Mouse (Mus musculus): ENCODE measurements around the gene Svbp. TPM values are rescaled to one million over a fixed set of nuclear protein-coding genes. Genes with fewer than 3 reads are reported as not detected.

The Svbp gene
- 135 and 141 TPM in 2 replicates for polyA plus RNA-seq (2015; fragmentation: Nextera tagmentation; extraction: Ambion mirVana)

DNA sequence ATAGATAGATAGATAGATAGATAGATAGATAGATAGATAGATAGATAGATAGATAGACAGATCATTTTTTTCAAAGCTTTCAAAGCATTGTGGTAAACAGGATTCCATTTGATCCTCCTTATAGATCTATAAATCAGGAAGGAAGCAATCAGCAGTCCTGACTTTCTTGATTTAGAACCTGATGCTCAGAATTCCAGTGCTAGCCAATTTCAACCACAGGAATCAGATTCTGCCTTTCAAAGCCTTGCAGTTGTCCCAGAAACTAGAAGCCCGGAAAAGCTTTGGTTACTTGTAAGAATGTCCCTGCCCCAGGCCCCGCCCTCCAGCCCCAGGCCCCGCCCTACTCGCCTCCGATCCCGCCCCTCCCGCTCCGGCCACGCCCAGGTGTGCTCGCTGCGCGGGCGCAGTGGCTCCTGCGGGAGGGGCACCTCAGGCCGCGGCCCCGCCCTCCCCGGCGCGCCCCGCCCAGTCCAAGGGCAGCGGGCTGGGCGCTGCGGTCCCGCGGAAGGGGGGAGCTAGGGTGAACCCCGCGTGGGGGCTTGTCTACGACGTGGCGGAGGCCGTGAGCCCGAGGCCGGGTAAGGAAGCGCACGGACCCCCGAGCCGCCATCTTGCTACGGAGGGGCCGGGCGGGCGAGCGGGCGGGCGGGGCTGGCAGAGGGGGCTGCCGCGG lies at the start of gene Svbp:
Svbp (plus strand) TSS at position 398 of the 673 bp plus-strand sequence.
- peak within 1 kb of the TSS; percentile 72 for H3K4me2 ChIP-seq
- ATAC-seq (replicated peaks; ENCODE audit: low FRiP score): peak; percentile 96
- peak within 1 kb of the TSS; percentile 80 for H3K27ac ChIP-seq
- peak within 1 kb of the TSS; percentile 85 for H3K4me3 ChIP-seq (replicated peaks)
- peaks cover 16% of the 10 kb centered on the region for H3K4me1 ChIP-seq
- peaks cover 14% of the 10 kb centered on the region for H3K36me3 ChIP-seq
- 2% methylated on average over 30 of the region's 47 CpGs for WGBS
- H3K9me3 ChIP-seq (replicated peaks): no peaks in the 10 kb centered on the region
- H3K9ac ChIP-seq: peak within 1 kb of the TSS; percentile 77
- H3K27me3 ChIP-seq: no peaks in the 10 kb centered on the region

DNA sequence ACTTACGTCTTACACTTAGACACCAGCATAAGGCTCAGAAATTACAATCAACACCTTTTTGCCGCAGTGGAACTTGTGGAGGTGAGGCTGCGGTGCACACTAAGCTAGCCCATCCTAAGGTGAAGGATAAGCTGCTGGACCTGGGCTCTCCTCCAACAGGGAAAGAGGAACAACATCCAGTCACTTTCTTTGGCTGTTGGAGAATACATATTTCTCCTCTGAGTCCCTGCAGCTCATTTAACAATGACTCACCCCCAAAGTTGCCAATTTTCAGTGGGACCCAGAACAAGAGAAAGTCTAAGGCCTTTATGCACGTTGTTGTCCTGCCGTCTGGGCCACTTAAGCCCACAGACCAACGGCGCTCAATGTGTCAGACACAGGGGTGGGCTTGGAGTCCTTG lies 48.3 kb upstream of the Svbp start:
- 90% methylated on average over 7 of the region's 7 CpGs for WGBS
- no peak overlapping the region for H3K4me2 ChIP-seq
- H3K9me3 ChIP-seq (replicated peaks): no peaks in the 10 kb centered on the region
- H3K4me1 ChIP-seq: peaks cover 3% of the 10 kb centered on the region; the same call in 1 of the 2 replicates
- 0 out of 2 replicates have a peak, but pooled peaks cover 3% of the 10 kb centered on the region for H3K27me3 ChIP-seq
- H3K9ac ChIP-seq: no peak overlapping the region
- no peaks in the 10 kb centered on the region for H3K36me3 ChIP-seq
- ATAC-seq (replicated peaks; ENCODE audit: low FRiP score): no peak
- H3K4me3 ChIP-seq (replicated peaks): no peak overlapping the region
- H3K27ac ChIP-seq: no peak overlapping the region

DNA sequence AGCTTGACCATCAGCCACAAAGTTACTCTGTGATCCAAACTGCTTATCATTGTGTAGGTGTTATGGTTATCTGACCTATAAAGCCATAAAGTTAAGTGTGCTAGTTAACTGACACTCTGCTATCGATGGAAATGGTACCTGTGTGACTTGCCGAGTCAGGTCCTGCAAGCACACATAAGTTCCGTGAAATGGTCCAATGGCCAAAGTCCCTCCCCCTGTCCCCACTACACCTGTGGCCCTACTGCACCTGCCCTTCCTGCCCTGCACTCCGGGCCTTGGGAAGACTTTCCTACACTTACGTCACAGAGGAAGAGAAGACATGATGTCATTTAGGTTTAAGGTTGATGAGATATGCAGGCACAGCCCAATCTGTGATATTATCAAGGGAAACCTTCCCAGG lies 47.8 kb upstream of the Svbp start:
- no peak for ATAC-seq (replicated peaks; ENCODE audit: low FRiP score)
- Histone ChIP-seq H3K9ac (no peak overlapping the region), H3K4me3 (replicated peaks) (no peak overlapping the region), H3K9me3 (replicated peaks) (no peaks in the 10 kb centered on the region), H3K27me3 (0 out of 2 replicates have a peak, but pooled peaks cover 3% of the 10 kb centered on the region), H3K27ac (no peak overlapping the region), H3K36me3 (no peaks in the 10 kb centered on the region), H3K4me1 (peaks cover 3% of the 10 kb centered on the region; the same call in 1 of the 2 replicates), H3K4me2 (no peak overlapping the region)
- WGBS: 79% methylated on average over 5 of the region's 5 CpGs

DNA sequence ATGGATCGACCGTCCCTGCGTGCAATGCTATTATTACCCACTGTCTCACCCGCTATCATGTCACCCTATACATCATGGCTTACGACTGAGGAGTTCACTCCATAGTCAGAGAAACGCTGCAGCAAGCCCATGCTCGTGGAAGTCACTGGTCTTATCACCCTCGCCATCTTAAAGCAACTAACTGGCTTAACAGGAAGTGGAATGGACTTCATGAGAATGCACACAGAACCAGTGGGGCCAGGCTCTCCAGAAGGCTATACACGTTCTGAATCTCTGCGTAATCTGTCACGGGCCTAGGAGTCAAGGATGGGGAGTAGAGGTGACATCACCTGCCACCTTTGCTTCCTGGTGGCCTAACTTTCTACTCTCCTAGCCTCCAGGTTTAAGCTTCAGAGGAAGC lies 46.4 kb upstream of the Svbp start:
- no peak overlapping the region for H3K27ac ChIP-seq
- no peak overlapping the region for H3K4me3 ChIP-seq (replicated peaks)
- H3K4me2 ChIP-seq: no peak overlapping the region
- no peak for ATAC-seq (replicated peaks; ENCODE audit: low FRiP score)
- no peaks in the 10 kb centered on the region for H3K36me3 ChIP-seq
- H3K9me3 ChIP-seq (replicated peaks): no peaks in the 10 kb centered on the region
- WGBS: 71% methylated on average over 11 of the region's 11 CpGs
- 0 out of 2 replicates have a peak, but pooled peaks cover 2% of the 10 kb centered on the region for H3K27me3 ChIP-seq
- H3K9ac ChIP-seq: no peak overlapping the region
- H3K4me1 ChIP-seq: no peaks in the 10 kb centered on the region

DNA sequence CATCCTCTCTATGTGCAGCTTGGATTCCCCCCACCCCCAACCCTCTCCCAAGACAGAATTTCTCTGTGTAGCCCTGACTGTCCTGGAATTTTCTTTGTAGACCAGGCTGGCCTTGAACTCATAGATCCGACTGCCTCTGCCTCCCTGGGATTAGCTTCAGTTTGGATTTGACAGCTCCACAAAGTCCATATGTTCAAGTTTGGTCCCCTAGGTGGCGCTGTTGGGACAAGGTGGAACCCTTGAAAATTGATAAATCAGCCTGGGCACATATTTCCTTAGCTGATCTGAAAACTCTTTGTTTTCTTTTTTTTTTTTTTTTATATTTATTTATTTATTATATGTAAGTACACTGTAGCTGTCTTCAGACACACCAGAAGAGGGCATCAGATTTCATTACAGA lies 37.9 kb upstream of the Svbp start:
- Histone ChIP-seq H3K4me1 (no peaks in the 10 kb centered on the region), H3K9me3 (replicated peaks) (no peaks in the 10 kb centered on the region), H3K27ac (no peak overlapping the region), H3K27me3 (no peaks in the 10 kb centered on the region), H3K9ac (no peak overlapping the region), H3K4me3 (replicated peaks) (no peak overlapping the region), H3K36me3 (no peaks in the 10 kb centered on the region), H3K4me2 (no peak overlapping the region)
- 37% methylated on average over 2 of the region's 2 CpGs for WGBS
- no peak for ATAC-seq (replicated peaks; ENCODE audit: low FRiP score)

DNA sequence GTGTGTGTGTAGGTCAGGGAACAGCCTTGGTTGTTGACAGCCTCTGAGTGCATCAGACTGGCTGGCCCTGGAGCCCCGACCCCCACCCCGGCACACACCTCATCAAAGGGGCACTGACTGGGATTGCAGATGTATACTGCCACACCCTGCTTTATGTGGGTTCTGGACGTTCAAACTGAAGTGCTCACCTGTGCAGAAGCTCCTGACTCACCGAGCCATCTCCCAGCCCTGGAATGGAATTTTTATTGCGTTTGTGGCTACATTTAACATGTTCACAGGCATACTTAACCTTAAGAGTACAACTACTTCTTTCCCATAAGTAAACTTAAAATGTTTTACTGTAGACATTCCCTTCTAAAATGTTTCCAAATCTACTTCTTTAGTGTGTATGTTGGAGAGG lies 37.2 kb upstream of the Svbp start:
- Histone ChIP-seq H3K36me3 (no peaks in the 10 kb centered on the region), H3K9ac (no peak overlapping the region), H3K27ac (no peak overlapping the region), H3K9me3 (replicated peaks) (no peaks in the 10 kb centered on the region), H3K4me1 (no peaks in the 10 kb centered on the region), H3K27me3 (no peaks in the 10 kb centered on the region), H3K4me3 (replicated peaks) (no peak overlapping the region), H3K4me2 (no peak overlapping the region)
- WGBS: 77% methylated on average over 5 of the region's 5 CpGs
- ATAC-seq (replicated peaks; ENCODE audit: low FRiP score): no peak

DNA sequence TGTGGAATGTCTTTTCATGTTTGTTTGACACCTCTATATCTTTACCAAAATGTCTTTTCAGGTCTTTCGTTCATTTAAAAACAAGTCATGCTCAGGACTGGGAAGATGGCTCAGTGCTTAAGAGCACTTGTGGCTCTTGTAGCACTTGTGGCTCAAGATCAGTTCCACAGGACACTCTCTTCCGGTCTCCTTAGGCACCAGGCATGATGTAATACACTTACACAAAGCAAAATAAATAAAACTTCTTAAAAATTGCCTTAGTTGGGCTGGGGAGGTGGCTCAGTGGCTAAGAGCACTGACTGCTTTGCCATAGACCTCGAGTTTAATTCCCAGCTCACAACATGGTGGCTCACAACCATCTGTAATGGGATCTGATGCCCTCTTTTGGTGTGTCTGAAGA lies 33.7 kb upstream of the Svbp start:
- no peak for ATAC-seq (replicated peaks; ENCODE audit: low FRiP score)
- no peaks in the 10 kb centered on the region for H3K27me3 ChIP-seq
- no peak overlapping the region for H3K27ac ChIP-seq
- H3K4me2 ChIP-seq: no peak overlapping the region
- 83% methylated on average over 3 of the region's 3 CpGs for WGBS
- H3K36me3 ChIP-seq: no peaks in the 10 kb centered on the region
- H3K9ac ChIP-seq: no peak overlapping the region
- no peak overlapping the region for H3K4me3 ChIP-seq (replicated peaks)
- no peaks in the 10 kb centered on the region for H3K9me3 ChIP-seq (replicated peaks)
- H3K4me1 ChIP-seq: no peaks in the 10 kb centered on the region

DNA sequence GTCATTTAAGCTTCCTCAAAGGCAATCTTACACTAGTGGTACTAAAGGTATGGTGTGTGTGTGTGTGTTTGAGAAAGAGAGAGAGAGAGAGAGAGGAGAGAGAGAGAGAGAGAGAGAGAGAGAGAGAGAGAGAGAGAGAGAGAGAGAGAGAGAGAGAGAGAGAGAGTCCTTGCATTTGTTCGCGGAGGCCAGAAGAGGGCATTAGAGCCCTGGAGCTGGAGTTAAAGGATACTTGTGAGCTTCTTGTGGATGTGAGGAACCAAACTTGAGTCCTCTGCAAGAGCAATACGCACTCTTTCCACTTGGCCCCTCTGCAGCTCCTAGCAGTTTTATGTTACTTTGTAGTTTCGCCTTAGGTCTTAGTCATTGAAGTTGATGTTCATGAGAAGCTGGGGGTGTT lies 32.1 kb upstream of the Svbp start:
- H3K36me3 ChIP-seq: no peaks in the 10 kb centered on the region
- H3K9ac ChIP-seq: no peak overlapping the region
- H3K4me1 ChIP-seq: no peaks in the 10 kb centered on the region
- WGBS: 85% methylated on average over 4 of the region's 4 CpGs
- no peak overlapping the region for H3K27ac ChIP-seq
- ATAC-seq (replicated peaks; ENCODE audit: low FRiP score): no peak
- H3K27me3 ChIP-seq: no peaks in the 10 kb centered on the region
- H3K4me2 ChIP-seq: no peak overlapping the region
- no peak overlapping the region for H3K4me3 ChIP-seq (replicated peaks)
- no peaks in the 10 kb centered on the region for H3K9me3 ChIP-seq (replicated peaks)

DNA sequence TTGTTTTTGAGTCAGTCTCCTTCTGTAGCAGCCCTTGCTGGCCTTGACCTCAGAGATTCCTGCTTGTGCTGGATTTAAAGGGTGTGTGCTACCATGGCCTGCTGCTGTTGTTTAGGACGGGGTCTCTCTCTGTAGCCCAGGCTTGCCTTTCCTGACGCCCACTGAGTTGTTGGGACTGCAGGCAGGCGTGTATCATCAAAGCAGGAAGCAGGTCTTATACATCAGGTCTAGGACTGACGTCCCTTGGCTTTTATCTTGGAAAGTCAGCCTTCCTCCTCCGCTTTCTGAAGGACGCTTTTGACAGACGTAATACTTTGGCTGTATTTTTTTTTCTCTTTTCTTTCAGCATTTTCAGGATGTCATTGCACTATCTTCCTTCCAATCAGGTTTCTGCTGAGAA lies 29.2 kb upstream of the Svbp start:
- H3K9ac ChIP-seq: no peak overlapping the region
- ATAC-seq (replicated peaks; ENCODE audit: low FRiP score): no peak
- H3K4me2 ChIP-seq: no peak overlapping the region
- no peak overlapping the region for H3K27ac ChIP-seq
- no peaks in the 10 kb centered on the region for H3K4me1 ChIP-seq
- no peaks in the 10 kb centered on the region for H3K27me3 ChIP-seq
- peaks cover 29% of the 10 kb centered on the region for H3K36me3 ChIP-seq
- no peaks in the 10 kb centered on the region for H3K9me3 ChIP-seq (replicated peaks)
- 63% methylated on average over 7 of the region's 7 CpGs for WGBS
- no peak overlapping the region for H3K4me3 ChIP-seq (replicated peaks)

DNA sequence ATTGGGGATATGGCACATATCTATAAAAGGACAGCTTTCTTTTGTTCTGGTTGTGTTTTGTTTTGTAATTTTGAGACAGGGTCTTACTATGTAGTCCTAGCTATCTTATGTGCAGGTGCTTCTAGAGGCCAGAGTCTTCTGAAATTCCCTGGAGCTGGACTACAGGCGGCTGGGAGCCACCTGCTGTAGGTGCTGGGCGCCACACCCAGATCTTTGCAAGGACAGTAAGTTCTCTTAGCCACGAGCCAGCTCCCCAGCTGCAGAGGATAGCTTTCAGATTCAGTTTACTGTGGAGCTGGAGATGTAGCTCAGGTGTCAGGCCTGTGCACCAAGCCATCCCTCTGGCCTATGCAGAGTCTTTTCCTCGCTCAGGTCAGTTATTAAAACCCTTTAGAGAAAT lies 28.0 kb upstream of the Svbp start:
- H3K4me3 ChIP-seq (replicated peaks): no peak overlapping the region
- no peak overlapping the region for H3K27ac ChIP-seq
- ATAC-seq (replicated peaks; ENCODE audit: low FRiP score): no peak
- H3K36me3 ChIP-seq: peaks cover 34% of the 10 kb centered on the region
- H3K4me1 ChIP-seq: no peaks in the 10 kb centered on the region; the same call in 1 of the 2 replicates
- H3K4me2 ChIP-seq: no peak overlapping the region
- H3K9ac ChIP-seq: no peak overlapping the region
- no peaks in the 10 kb centered on the region for H3K27me3 ChIP-seq
- 81% methylated on average over 4 of the region's 4 CpGs for WGBS
- H3K9me3 ChIP-seq (replicated peaks): no peaks in the 10 kb centered on the region

DNA sequence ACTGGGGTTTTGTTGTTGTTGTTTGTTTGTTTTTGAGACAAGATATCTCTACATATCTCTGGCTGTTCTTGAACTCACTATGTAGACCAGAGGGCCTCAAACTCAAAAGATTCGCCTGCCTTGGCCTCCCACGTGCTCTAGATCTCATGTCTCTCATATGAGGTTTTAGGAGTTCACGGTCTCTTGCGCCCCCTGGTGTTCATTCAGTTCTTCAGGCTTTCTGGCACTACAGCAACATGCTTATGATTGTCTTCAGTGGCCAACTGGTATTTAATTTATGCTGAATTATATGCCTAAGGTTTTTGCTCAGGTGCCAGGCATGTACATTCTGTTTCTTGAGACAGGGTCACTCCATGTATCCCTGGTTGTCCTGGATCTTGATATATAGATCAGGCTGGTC lies 27.4 kb upstream of the Svbp start:
- WGBS: 3% methylated on average over 4 of the region's 4 CpGs
- ATAC-seq (replicated peaks; ENCODE audit: low FRiP score): 0 out of 2 replicates have a peak, but pooled peaks have one; percentile 12

DNA sequence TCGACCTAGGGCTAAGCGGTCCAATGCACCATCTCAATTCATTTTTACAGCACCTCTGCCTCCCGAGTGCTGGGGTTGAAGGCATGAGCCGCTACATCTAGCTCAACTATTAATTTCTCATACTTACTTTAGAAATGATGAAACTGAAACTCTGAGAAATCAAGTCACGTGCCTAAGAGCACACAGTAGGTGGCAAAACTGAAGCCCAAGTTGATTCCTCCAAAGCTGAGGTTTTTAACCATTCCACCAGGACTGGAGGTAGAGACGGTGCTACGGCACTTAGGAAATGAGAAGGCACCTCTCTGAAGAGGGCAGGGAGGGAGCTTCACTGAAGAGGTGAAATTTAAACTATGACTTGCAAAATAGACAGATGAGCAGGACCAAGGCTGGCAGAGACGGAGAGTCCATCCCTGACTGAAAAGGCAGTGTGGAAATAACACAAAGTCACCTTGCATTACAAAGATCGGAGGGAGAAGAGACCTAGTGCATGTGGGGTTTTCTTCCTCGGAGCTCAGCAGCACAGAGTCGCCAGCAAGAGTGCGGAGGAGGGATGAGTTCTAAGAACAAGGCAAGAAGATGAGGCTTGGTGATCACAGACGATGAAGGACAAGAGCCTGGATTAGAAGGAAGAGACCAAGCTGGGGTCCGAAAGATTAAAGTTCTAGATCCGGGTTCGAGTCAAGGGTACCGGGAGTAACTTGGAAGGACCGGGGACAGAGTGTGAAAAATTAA lies 22.0 kb upstream of the Svbp start:
- Histone ChIP-seq H3K36me3 (peaks cover 33% of the 10 kb centered on the region), H3K27ac (peak overlapping the region; percentile 75; the same call in 1 of the 2 replicates)
- 31% methylated on average over 18 of the region's 18 CpGs for WGBS

More for the DNA sequence above, 27.4 kb upstream of the Svbp start:
- H3K4me3 ChIP-seq (replicated peaks): no peak overlapping the region
- H3K4me1 ChIP-seq: peaks cover 3% of the 10 kb centered on the region
- H3K9ac ChIP-seq: no peak overlapping the region
- H3K27ac ChIP-seq: no peak overlapping the region
- no peaks in the 10 kb centered on the region for H3K27me3 ChIP-seq
- H3K36me3 ChIP-seq: peaks cover 34% of the 10 kb centered on the region
- H3K4me2 ChIP-seq: no peak overlapping the region
- H3K9me3 ChIP-seq (replicated peaks): no peaks in the 10 kb centered on the region

More for the DNA sequence above, 22.0 kb upstream of the Svbp start:
- Histone ChIP-seq H3K9ac (peak overlapping the region; percentile 91), H3K4me2 (peak overlapping the region; percentile 76), H3K9me3 (replicated peaks) (no peaks in the 10 kb centered on the region), H3K4me3 (replicated peaks) (peak overlapping the region; percentile 88), H3K4me1 (peaks cover 15% of the 10 kb centered on the region), H3K27me3 (no peaks in the 10 kb centered on the region)
- ATAC-seq (replicated peaks; ENCODE audit: low FRiP score): no peak

Measured in kidney, embryonic 15.5 days (tissue).